In the genomic region with DNA sequence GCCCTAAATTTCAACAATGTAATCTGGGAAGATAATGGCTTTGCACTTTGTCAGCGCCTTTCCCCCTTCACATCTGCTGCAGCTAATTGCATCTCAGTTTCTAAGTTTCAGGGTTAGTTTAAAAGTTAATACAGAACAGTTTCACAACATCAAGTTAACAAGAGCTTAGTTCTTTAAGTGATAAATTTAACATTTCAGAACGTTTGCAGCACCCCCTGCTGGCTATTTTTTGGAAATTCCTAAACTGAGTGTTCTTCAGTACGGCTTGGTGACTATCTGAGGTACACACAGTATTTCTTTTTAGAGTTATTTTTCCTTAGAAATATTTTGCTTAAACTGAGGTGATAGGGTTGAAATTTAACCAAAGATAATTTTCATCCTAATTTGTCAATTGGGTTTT, we compare ENCODE assay signal across 8 mouse cellular contexts.
A peak's percentile ranks its signal among the peaks of the same experiment; 100 is the strongest.
DNase-seq lines count a peak whose midpoint lies in the region.

No protein-coding gene starts in this region.

- peak; percentile 49 for DNase-seq in gastrocnemius, adult 18-20 months (ENCODE audit: low spot score)
- DNase-seq in gastrocnemius, postnatal 25 days = no peak
- DNase-seq in ovary, postnatal 14 days (ENCODE audit: low spot score) = peak; percentile 14
- DNase-seq in ovary, adult 18-20 months (ENCODE audit: low spot score) = no peak
- peak; percentile 63 for DNase-seq in c-Kit-positive CD71-positive TER-119-positive erythroid progenitor cells, embryonic 14.5 days (ENCODE audit: low spot score)
- DNase-seq in heart, postnatal 4 days = peak; percentile 69
- DNase-seq in lung, postnatal 36 days = peak; percentile 78
- DNase-seq in ovary, postnatal 36 days (ENCODE audit: low spot score) = no peak

Comparison
In these comparisons a context has a peak if more than half of its experiments do, and no peak if none do; other contexts are left out.
1. DNase-seq: peak in gastrocnemius, adult 18-20 months (single experiment), ovary, postnatal 14 days (single experiment), c-Kit-positive CD71-positive TER-119-positive erythroid progenitor cells, embryonic 14.5 days (single experiment), heart, postnatal 4 days (single experiment) and lung, postnatal 36 days (single experiment); none in gastrocnemius, postnatal 25 days (single experiment), ovary, adult 18-20 months (single experiment) and ovary, postnatal 36 days (single experiment).